Mouse (Mus musculus): ENCODE data around the gene Azi2.

DNA sequence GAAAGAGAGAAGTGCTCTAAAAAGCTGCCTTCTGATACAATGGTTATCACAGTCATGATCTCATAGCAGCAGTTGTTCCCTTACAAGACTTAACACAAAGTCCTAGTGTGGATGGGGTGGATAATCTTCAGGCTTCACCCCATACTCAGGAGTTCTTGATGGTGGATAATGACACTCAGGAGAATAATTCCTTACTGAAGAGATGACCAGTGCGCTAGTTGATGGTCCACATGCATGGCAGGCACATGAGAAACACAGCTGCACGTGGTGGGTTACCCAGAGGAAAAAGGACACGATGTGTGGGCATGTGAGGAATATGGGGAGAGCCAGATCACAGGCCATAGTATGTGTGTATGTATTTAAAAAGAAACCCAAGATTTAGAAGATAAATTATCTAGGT lies 3.3 kb downstream of the Azi2 start:
- TF ChIP-seq POLR2A (IDR thresholded peaks at IDR 0.05; ENCODE audit: insufficient read length, low read depth) (no peak), MAX (IDR thresholded peaks at IDR 0.05; ENCODE audit: low read depth) (no peak)
